Mouse (Mus musculus) hindbrain, embryonic 14.5 days (tissue): ENCODE measurements around the gene Dysf. TPM values are rescaled to one million over a fixed set of nuclear protein-coding genes. Genes with fewer than 3 reads are reported as not detected.

Experiments used
- ATAC-seq: fragments of 200-750 bp; cut with Nextera tagmentation; 2 replicates; pipeline ENCODE4 v1.8.0; 2017; ENCODE audit warnings: moderate number of reproducible peaks, mild to moderate bottlenecking, moderate TSS enrichment, moderate library complexity; ENCODE audit not compliant: low FRiP score
- DNase-seq: peaks from one replicate; pipeline ENCODE4 v3.0.0-alpha.2; 2015; ENCODE audit warnings: low spot score
- H3K27ac ChIP-seq: fragments of 300-500 bp; sonication (generic); 2 replicates; pipeline ENCODE4 v1.5.1; 2014; ENCODE audit warnings: mild to moderate bottlenecking, moderate library complexity
- H3K27me3 ChIP-seq: fragments of 300-500 bp; sonication (generic); 2 replicates; pipeline ENCODE4 v1.6.1; 2014; ENCODE audit warnings: mild to moderate bottlenecking, low read length, mixed read lengths; ENCODE audit not compliant: control insufficient read depth, insufficient read depth
- H3K36me3 ChIP-seq: fragments of 300-500 bp; sonication (generic); replicated peaks from 2 replicates; pipeline ENCODE4 v1.6.1; 2014; ENCODE audit not compliant: control insufficient read depth, insufficient read depth
- H3K4me1 ChIP-seq: fragments of 300-500 bp; sonication (generic); replicated peaks from 2 replicates; pipeline ENCODE4 v1.6.1; 2014; ENCODE audit warnings: antibody characterized with exemption, low read length, mixed read lengths; ENCODE audit not compliant: control insufficient read depth, insufficient read depth
- H3K4me2 ChIP-seq: fragments of 300-500 bp; sonication (generic); replicated peaks from 2 replicates; pipeline ENCODE4 v1.6.1; 2014; ENCODE audit warnings: mild to moderate bottlenecking, moderate library complexity
- H3K4me3 ChIP-seq: fragments of 300-500 bp; sonication (generic); replicated peaks from 2 replicates; pipeline ENCODE4 v1.5.1; 2014; ENCODE audit warnings: mild to moderate bottlenecking, low read length
- H3K9ac ChIP-seq: fragments of 300-500 bp; sonication (generic); 2 replicates; pipeline ENCODE4 v1.6.1; 2014
- H3K9me3 ChIP-seq: fragments of 300-500 bp; sonication (generic); 2 replicates; pipeline ENCODE4 v1.6.1; 2016; ENCODE audit warnings: low read length; ENCODE audit not compliant: control insufficient read depth
- WGBS: fragments of 180-500 bp; shearing (Covaris S2); extraction: QIAGEN DNeasy Blood & Tissue Kit; methylation state at CpG from one replicate; pipeline ENCODE4 v1.1.7; 2014; 5-methylcytosine and 5-hydroxymethylcytosine counted together
- polyA plus RNA-seq: library from polyadenylated mRNA; unstranded; fragments of >200 nt; fragmentation: Nextera tagmentation; extraction: Ambion mirVana; gene quantifications from 2 replicates; pipeline ENCODE4 v1.2.1, GENCODE M21; 2014

Dysf gene
- polyA plus RNA-seq, 1 experiment from 2014 or later, result 3.3 TPM

DNA sequence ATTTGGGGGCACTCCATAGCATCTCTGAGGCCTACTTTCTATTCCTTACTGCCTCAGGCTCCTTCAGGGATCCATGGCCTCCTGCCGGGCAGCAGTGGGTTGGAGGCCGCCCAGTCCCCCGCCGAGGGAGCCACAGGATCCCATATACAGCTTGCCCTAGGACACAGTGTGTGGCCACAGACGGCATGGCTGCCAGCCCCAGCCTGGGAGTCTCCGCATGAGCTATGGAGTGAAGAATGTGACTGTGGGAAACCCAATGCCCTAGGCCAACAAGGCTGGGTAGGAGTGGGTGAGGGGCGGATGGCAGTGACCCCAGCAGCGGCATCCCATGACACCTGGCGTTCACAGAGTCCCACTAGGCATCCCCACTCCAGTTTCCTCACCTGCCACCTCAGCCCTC is 116.2 kb downstream of the Dysf start:
- ATAC-seq, result no peak

DNA sequence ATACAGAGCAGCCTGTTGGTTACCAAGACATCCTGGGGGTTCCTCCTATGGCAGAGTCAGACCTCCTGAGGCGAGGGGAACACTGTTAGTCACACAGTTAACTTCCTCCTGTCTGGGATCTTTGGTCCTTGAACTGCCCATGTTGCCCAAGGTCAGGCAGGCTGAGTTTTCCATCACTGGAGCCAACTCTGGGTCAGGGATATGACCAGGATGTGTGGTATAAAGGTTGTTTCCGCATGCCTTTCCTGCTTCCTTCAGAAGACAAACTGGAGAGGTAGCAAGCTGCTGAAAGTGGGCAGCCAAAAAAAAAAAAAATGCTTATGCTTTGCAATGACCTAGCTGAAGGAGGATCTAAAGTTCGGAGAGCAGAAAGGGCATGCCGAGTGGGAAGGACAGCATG is 116.7 kb downstream of the Dysf start:
- Histone ChIP-seq H3K4me1 (no peaks in the 10 kb centered on the region), H3K9ac (no peak overlapping the region), H3K9me3 (no peaks in the 10 kb centered on the region), H3K4me3 (no peak overlapping the region), H3K36me3 (no peaks in the 10 kb centered on the region), H3K4me2 (no peak overlapping the region), H3K27ac (no peak overlapping the region), H3K27me3 (no peaks in the 10 kb centered on the region)
- ATAC-seq (no peak), DNase-seq (no peak)
- WGBS, result 86% methylated on average over 4 of the region's 4 CpGs

More for the DNA sequence above, 116.2 kb downstream of the Dysf start:
- Histone ChIP-seq H3K9ac (no peak overlapping the region), H3K4me1 (no peaks in the 10 kb centered on the region), H3K4me2 (no peak overlapping the region), H3K27me3 (no peaks in the 10 kb centered on the region), H3K4me3 (no peak overlapping the region), H3K27ac (no peak overlapping the region), H3K36me3 (no peaks in the 10 kb centered on the region), H3K9me3 (no peaks in the 10 kb centered on the region)
- WGBS, result 83% methylated on average over 9 of the region's 9 CpGs
- no peak for DNase-seq

DNA sequence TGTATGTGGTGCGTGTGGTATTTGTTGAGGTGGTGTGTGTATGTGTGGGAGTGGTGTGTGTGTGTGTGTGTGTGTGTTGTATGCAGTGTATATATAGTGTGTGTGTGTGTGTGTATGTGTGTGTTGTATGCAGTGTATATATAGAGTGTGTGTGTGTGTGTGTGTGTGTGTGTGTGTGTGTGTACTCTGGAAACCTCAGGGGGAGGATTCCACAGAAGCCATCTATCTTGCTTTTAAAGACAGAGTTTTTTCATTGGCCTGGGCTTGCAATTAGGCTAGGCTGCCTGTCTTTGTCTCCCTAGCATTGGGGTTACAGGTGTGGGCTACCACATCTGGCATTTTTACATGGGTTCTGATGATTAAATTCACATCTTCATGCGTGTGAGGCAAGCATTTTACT is 119.8 kb downstream of the Dysf start:
- Histone ChIP-seq H3K27ac (no peak overlapping the region), H3K4me3 (no peak overlapping the region), H3K9ac (no peak overlapping the region), H3K4me1 (no peaks in the 10 kb centered on the region), H3K4me2 (no peak overlapping the region), H3K9me3 (no peaks in the 10 kb centered on the region), H3K36me3 (no peaks in the 10 kb centered on the region), H3K27me3 (no peaks in the 10 kb centered on the region)
- WGBS, result 87% methylated on average over 2 of the region's 2 CpGs
- ATAC-seq, result no peak
- DNase-seq, result no peak

GRCm38 (mm10) chr6:84130867-84131266 is 122.5 kb downstream of the Dysf start:
- ATAC-seq (no peak), DNase-seq (no peak)
- Histone ChIP-seq H3K9me3 (no peaks in the 10 kb centered on the region), H3K27me3 (no peaks in the 10 kb centered on the region), H3K27ac (no peak overlapping the region), H3K4me3 (no peak overlapping the region), H3K4me2 (no peak overlapping the region), H3K4me1 (0 out of 2 replicates have a peak, but pooled peaks cover 4% of the 10 kb centered on the region), H3K36me3 (no peaks in the 10 kb centered on the region), H3K9ac (no peak overlapping the region)
- 95% methylated on average over 4 of the region's 4 CpGs for WGBS

DNA sequence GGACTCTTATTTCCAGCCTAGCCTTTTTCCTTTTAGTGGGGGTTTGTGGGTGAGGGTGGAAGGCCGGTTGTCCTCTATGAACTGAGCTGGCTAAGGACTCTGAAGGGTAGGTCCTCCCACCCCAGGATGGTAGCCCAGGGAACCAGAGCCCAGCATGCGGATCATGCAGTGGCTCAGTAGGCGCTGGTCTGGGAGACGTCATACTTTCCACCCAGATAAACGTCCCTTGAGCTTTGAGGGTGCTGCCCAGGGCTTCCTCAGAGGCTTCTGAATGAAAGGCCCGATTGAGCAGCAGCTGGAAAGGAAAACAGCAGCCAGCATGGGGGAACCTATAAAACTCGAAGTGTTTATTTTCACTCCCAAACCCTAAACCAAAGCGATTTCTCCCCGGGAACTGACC is 123.1 kb downstream of the Dysf start:
- H3K4me2 ChIP-seq, result no peak overlapping the region
- H3K9ac ChIP-seq, result no peak overlapping the region
- H3K4me1 ChIP-seq, result 0 out of 2 replicates have a peak, but pooled peaks cover 4% of the 10 kb centered on the region
- no peaks in the 10 kb centered on the region for H3K36me3 ChIP-seq
- 75% methylated on average over 9 of the region's 9 CpGs for WGBS
- ATAC-seq (no peak), DNase-seq (no peak)
- no peak overlapping the region for H3K27ac ChIP-seq
- H3K9me3 ChIP-seq, result no peaks in the 10 kb centered on the region
- H3K27me3 ChIP-seq, result no peaks in the 10 kb centered on the region
- H3K4me3 ChIP-seq, result no peak overlapping the region

DNA sequence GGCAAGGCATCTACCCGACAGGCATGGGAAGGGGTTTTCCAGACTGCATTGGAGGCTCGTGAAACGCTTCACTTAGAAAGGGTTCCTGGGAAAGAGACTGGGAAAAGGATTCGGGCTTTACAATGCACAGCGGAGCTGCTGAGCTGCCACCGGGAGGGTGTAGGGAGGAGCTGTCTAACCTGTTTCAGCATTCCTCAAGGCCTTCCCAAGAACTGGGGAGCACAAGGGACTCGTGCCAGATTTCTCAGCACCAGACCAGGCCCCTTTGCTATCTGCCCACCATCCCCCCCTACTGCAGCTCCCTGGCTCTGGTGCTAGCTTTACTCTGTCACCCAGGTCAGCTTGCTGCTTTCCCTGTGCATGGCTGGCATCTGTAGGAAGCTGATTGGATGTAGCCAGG is 124.7 kb downstream of the Dysf start:
- Histone ChIP-seq H3K4me3 (no peak overlapping the region), H3K4me2 (no peak overlapping the region), H3K36me3 (no peaks in the 10 kb centered on the region), H3K27me3 (no peaks in the 10 kb centered on the region), H3K27ac (no peak overlapping the region), H3K9ac (no peak overlapping the region), H3K4me1 (0 out of 2 replicates have a peak, but pooled peaks cover 4% of the 10 kb centered on the region), H3K9me3 (no peaks in the 10 kb centered on the region)
- ATAC-seq (no peak), DNase-seq (no peak)
- 56% methylated on average over 7 of the region's 7 CpGs for WGBS

- Histone ChIP-seq H3K27ac (no peak overlapping the region), H3K4me2 (no peak overlapping the region), H3K27me3 (no peaks in the 10 kb centered on the region), H3K36me3 (no peaks in the 10 kb centered on the region), H3K4me3 (no peak overlapping the region), H3K9me3 (no peaks in the 10 kb centered on the region), H3K4me1 (0 out of 2 replicates have a peak, but pooled peaks cover 4% of the 10 kb centered on the region), H3K9ac (no peak overlapping the region)
- DNase-seq (no peak), ATAC-seq (peak; percentile 21; the same call in 1 of the 2 replicates)
- WGBS, result 63% methylated on average over 5 of the region's 7 CpGs
These were observed 125.8 kb downstream of the Dysf start for GRCm38 (mm10) chr6:84133996-84134721.

DNA sequence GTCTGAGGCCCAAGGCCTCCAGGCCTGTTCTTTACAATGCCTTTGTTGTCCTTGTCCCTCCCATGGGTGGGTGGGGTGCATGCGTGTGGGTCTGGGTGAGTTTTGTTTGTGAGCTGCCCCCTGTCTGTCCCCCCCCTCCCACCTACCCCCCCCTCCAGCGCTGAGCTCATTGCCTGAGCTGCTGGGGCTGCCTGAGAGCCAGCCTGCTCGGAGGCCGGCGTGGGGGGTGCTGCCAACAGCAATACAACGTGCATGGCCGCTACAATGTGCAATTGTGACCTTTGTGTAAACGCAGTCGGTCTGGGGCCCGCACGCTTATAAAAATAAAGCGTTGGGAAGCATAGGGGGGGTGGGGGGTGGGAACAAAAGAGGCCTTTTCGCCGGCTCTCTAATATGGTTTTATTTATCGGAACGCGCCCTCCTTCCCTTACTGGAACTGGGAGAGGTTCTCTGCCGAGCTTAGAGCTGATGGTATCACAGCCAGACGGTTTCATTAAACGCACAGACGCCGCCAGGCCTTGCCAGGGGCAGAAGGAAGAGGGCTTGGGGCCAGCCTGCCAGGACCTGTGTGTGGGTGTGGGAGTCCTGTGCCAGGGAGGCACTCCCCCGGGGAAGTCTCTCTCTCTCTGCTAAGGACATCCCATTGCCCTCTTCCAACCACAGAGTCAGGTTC is 126.5 kb downstream of the Dysf start:
- 0 out of 2 replicates have a peak overlapping the region, but pooled peaks have one; percentile 27 for H3K27ac ChIP-seq
- no peaks in the 10 kb centered on the region for H3K36me3 ChIP-seq
- 0 out of 2 replicates have a peak, but pooled peaks cover 4% of the 10 kb centered on the region for H3K4me1 ChIP-seq
- WGBS, result 22% methylated on average over 23 of the region's 23 CpGs
- H3K27me3 ChIP-seq, result no peaks in the 10 kb centered on the region
- 0 out of 2 replicates have a peak overlapping the region, but pooled peaks have one; percentile 14 for H3K9ac ChIP-seq
- H3K4me3 ChIP-seq, result no peak overlapping the region
- peak; percentile 62; the same call in 1 of the 2 replicates for ATAC-seq
- DNase-seq, result peak; percentile 38
- H3K4me2 ChIP-seq, result peak overlapping the region; percentile 21; the same call in 1 of the 2 replicates
- no peaks in the 10 kb centered on the region for H3K9me3 ChIP-seq

- Histone ChIP-seq H3K27me3 (no peaks in the 10 kb centered on the region), H3K27ac (no peak overlapping the region), H3K9me3 (no peaks in the 10 kb centered on the region), H3K9ac (no peak overlapping the region), H3K4me1 (0 out of 2 replicates have a peak, but pooled peaks cover 4% of the 10 kb centered on the region), H3K4me2 (no peak overlapping the region), H3K36me3 (no peaks in the 10 kb centered on the region), H3K4me3 (no peak overlapping the region)
- WGBS, result 94% methylated on average over 9 of the region's 9 CpGs
- DNase-seq (no peak), ATAC-seq (no peak)
These were observed 127.3 kb downstream of the Dysf start for GRCm38 (mm10) chr6:84135709-84136108.
